Mouse (Mus musculus) cortical plate, adult 2 months (tissue): ENCODE results near the gene Fam89b.

Experiments
- CTCF ChIP-seq: fragments of 200-500 bp; IDR thresholded peaks from 2 replicates; pipeline ENCODE4 v1.5.1; 2011; ENCODE audit warnings: mild to moderate bottlenecking, control low read depth, low read length; ENCODE audit not compliant: insufficient read depth; ENCODE audit errors: extremely low read depth
- POLR2A ChIP-seq: fragments of 200-500 bp; IDR thresholded peaks from 2 replicates; pipeline ENCODE4 v1.6.1; 2011; ENCODE audit warnings: mild to moderate bottlenecking, low read length, control low read depth; ENCODE audit not compliant: insufficient read depth; ENCODE audit errors: extremely low read depth

DNA sequence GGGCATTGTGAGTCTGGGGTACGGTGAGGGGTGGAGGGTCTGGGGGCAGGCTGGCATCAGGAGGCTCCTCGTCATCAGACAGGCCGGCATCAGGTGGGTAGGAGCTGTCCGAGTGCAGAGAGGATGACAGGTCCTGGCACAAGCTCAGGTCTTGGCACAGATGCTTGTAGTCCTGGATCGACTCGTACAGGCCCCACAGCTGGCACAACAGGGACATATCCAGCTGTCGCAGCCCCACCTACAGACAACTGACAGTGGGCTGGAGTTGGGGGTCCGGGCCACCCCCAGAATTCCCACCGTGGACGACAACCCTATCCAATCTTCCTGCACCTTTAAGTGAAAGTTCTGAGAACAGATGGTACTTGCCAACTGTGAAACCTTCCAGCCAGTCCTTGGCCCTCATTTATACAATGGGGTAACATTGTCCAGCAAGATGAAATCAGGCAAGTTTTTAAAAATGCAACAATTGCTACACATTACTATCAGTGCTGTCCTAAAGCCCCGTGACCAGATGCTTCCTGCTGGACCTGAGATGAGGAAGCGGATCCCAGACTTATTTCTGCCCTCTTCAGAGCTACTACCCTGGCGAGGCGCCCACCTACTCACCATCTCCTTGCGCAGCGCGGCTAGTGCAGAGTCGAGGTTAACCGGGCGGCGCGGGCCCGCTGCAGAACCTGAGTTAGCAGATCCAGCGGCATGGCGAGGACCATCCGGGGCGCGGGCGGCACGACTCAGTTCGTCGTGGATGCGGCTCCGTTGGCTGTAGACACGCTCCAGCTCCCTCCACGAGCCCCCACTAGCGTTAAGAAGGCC is 616 bp downstream of the Fam89b start:
- TF ChIP-seq CTCF: no peak
- no peak for TF ChIP-seq POLR2A
